Mouse (Mus musculus): ENCODE results near the gene Sprr2a1. TPM values are rescaled to one million over a fixed set of nuclear protein-coding genes. Genes with fewer than 3 reads are reported as not detected.
"Not testable (repeated sequence)": the region's sequence is repeated elsewhere in the genome, so short reads cannot be mapped to it uniquely, and the experiment has no call there.

Sprr2a1 gene
- polyA plus RNA-seq, 1 experiment from 2014 or later, result not detected

DNA sequence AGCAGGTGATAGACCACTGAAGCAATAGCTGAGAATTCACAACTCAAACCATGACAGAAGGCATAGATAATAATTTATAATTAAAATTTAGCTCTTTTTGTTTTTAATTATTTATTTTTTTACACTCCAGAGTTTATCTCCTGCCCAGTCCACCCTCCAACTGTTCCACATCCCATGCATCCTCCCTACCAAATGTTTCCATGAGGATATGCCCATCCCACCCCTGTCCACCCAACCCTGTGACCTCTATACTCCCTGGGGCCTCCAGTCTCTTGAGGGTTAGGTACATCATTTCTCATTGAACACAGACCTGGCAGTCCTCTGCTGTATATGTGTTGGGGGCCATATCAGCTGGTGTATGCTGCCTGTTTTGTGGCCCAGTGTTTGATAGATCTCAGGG, 42.9 kb downstream of the Sprr2a1 start:
- not testable (repeated sequence) for H3K27ac ChIP-seq (ENCODE audit: low read depth, low read length); H3K36me3 ChIP-seq (ENCODE audit: control insufficient read depth, insufficient read depth, low read length); H3K9me3 ChIP-seq (replicated peaks; ENCODE audit: control insufficient read depth, low read length); H3K4me2 ChIP-seq; H3K4me1 ChIP-seq (ENCODE audit: control insufficient read depth, insufficient read depth, low read length); H3K27me3 ChIP-seq (ENCODE audit: control insufficient read depth, insufficient read depth, low read length); H3K4me3 ChIP-seq (ENCODE audit: low read depth, low read length); H3K9ac ChIP-seq (ENCODE audit: low read depth, low read length)
- 0 out of 2 replicates have a peak, but pooled peaks have one; percentile 60 for ATAC-seq (replicated peaks; ENCODE audit: insufficient number of reproducible peaks, low FRiP score, low TSS enrichment)

DNA sequence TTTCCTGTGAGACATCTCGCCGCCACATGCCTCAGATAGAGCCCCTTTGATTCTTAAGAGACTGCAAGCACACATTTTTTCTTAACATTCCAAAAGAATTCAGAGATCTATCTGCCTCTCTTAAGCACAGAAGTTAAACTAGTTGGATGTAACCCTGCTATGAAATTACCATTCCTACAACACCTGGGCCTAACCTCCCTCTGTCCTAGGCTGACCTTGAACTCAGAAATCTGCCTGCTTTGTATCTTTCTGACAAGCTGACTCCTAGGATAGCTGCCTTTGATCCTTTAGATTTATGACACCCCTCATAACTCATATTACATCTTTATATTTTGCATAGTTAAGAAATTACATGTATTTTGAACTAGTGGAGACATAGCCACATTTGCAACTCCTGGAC, 47.9 kb downstream of the Sprr2a1 start:
- no CpG with 5 or more reads among the region's 2 CpGs for WGBS (ENCODE audit: insufficient replicate concordance)
- H3K9me3 ChIP-seq (replicated peaks; ENCODE audit: control insufficient read depth, low read length), result not testable (repeated sequence)
- ATAC-seq (replicated peaks; ENCODE audit: insufficient number of reproducible peaks, low FRiP score, low TSS enrichment), result 0 out of 2 replicates have a peak, but pooled peaks have one; percentile 8

More for the DNA sequence above, 47.9 kb downstream of the Sprr2a1 start:
- H3K4me3 ChIP-seq (ENCODE audit: low read depth, low read length); H3K27me3 ChIP-seq (ENCODE audit: control insufficient read depth, insufficient read depth, low read length); H3K36me3 ChIP-seq (ENCODE audit: control insufficient read depth, insufficient read depth, low read length); H3K4me1 ChIP-seq (ENCODE audit: control insufficient read depth, insufficient read depth, low read length); H3K27ac ChIP-seq (ENCODE audit: low read depth, low read length); H3K4me2 ChIP-seq; H3K9ac ChIP-seq (ENCODE audit: low read depth, low read length): not testable (repeated sequence)

Other genes starting within 250 kb of the Sprr2a1 start
- not detected in 2 replicates for gene Pglyrp3, start 201.2 kb upstream of the Sprr2a1 start, polyA plus RNA-seq (2014; fragmentation: Nextera tagmentation; extraction: Ambion mirVana)
- gene Lor, start 132.7 kb upstream of the Sprr2a1 start, polyA plus RNA-seq (2014; fragmentation: Nextera tagmentation; extraction: Ambion mirVana), result 0.31 and 1.00 TPM in 2 replicates
- gene Prr9, start 91.9 kb upstream of the Sprr2a1 start, polyA plus RNA-seq (2014; fragmentation: Nextera tagmentation; extraction: Ambion mirVana), result not detected in 2 replicates
- not detected in 2 replicates for gene Lelp1, start 73.1 kb upstream of the Sprr2a1 start, polyA plus RNA-seq (2014; fragmentation: Nextera tagmentation; extraction: Ambion mirVana)
- 0.86 and 0.96 TPM in 2 replicates for gene Sprr2a2, start 121 bp downstream of the Sprr2a1 start, polyA plus RNA-seq (2014; fragmentation: Nextera tagmentation; extraction: Ambion mirVana)
- not detected in 2 replicates for gene Sprr2a3, start 69.6 kb downstream of the Sprr2a1 start, polyA plus RNA-seq (2014; fragmentation: Nextera tagmentation; extraction: Ambion mirVana)
- not detected in 2 replicates for gene Sprr2b, start 100.8 kb downstream of the Sprr2a1 start, polyA plus RNA-seq (2014; fragmentation: Nextera tagmentation; extraction: Ambion mirVana)
- not detected in 2 replicates for gene Sprr2d, start 123.3 kb downstream of the Sprr2a1 start, polyA plus RNA-seq (2014; fragmentation: Nextera tagmentation; extraction: Ambion mirVana)
- not detected in 2 replicates for gene Sprr2e, start 136.3 kb downstream of the Sprr2a1 start, polyA plus RNA-seq (2014; fragmentation: Nextera tagmentation; extraction: Ambion mirVana)
- not detected in 2 replicates for gene Sprr2f, start 149.4 kb downstream of the Sprr2a1 start, polyA plus RNA-seq (2014; fragmentation: Nextera tagmentation; extraction: Ambion mirVana)
- not detected in 2 replicates for gene Sprr2h, start 169.9 kb downstream of the Sprr2a1 start, polyA plus RNA-seq (2014; fragmentation: Nextera tagmentation; extraction: Ambion mirVana)
- gene Sprr2i, start 192.2 kb downstream of the Sprr2a1 start, polyA plus RNA-seq (2014; fragmentation: Nextera tagmentation; extraction: Ambion mirVana), result not detected in 2 replicates
- not detected in 2 replicates for gene Sprr2j-ps, start 202.3 kb downstream of the Sprr2a1 start, polyA plus RNA-seq (2014; fragmentation: Nextera tagmentation; extraction: Ambion mirVana)
- 5.3 and 5.4 TPM in 2 replicates for gene Gm9774, start 213.6 kb downstream of the Sprr2a1 start, polyA plus RNA-seq (2014; fragmentation: Nextera tagmentation; extraction: Ambion mirVana)
- not detected in 2 replicates for gene Sprr2k, start 216.8 kb downstream of the Sprr2a1 start, polyA plus RNA-seq (2014; fragmentation: Nextera tagmentation; extraction: Ambion mirVana)
- gene Sprr1b, start 223.0 kb downstream of the Sprr2a1 start, polyA plus RNA-seq (2014; fragmentation: Nextera tagmentation; extraction: Ambion mirVana), result not detected in 2 replicates
- not detected in 2 replicates for gene Sprr3, start 242.9 kb downstream of the Sprr2a1 start, polyA plus RNA-seq (2014; fragmentation: Nextera tagmentation; extraction: Ambion mirVana)

All from heart, embryonic 11.5 days (tissue).